Mouse (Mus musculus) kidney, postnatal 25 days (tissue): ENCODE data around the gene Mepce.

Experiments used
- DNase-seq, 2 experiments: peaks; one replicate each; pipeline ENCODE4 v3.0.0; 2021; ENCODE audit warnings: mixed read lengths in 2 of 2

Mepce gene

GRCm38 (mm10) chr5:137738516-137738915, 48.9 kb downstream of the Mepce start:
- no peak for DNase-seq

GRCm38 (mm10) chr5:137737400-137737940, 50.0 kb downstream of the Mepce start:
- no peak for DNase-seq

GRCm38 (mm10) chr5:137734289-137735061, 53.0 kb downstream of the Mepce start:
- DNase-seq = no peak

- DNase-seq = no peak
Observed at GRCm38 (mm10) chr5:137733638-137734288, 53.7 kb downstream of the Mepce start.
